Mouse (Mus musculus): Measurements from ENCODE around the gene Osgep.

DNA sequence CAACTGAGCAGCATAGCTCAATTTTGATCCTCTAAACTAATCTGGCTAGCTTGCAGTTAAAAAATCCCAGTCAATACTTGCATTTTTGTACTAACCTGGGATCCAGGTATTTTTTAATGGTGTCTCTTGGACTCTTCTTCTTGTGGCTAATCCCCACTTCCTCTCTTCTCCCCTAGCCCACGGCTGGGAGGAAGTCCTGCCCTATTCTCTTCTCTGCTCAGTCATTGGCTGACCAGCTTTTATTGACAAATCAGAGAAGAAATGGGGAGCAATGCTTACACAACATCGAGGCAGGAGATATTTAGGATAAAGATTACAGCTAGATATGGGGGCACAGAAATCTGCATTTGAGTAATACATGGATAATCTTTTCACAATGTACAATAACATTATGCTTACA, 14.2 kb upstream of the Osgep start:
- TF ChIP-seq CTCF (conservative IDR thresholded peaks at IDR 0.05; ENCODE audit: insufficient read depth, insufficient read length, low read depth, low read length): no peak
- no peak for TF ChIP-seq POLR2A (IDR thresholded peaks at IDR 0.05; ENCODE audit: low read depth, low read length)
